Mouse (Mus musculus): ENCODE results near the gene Sptb.

Gene Sptb

DNA sequence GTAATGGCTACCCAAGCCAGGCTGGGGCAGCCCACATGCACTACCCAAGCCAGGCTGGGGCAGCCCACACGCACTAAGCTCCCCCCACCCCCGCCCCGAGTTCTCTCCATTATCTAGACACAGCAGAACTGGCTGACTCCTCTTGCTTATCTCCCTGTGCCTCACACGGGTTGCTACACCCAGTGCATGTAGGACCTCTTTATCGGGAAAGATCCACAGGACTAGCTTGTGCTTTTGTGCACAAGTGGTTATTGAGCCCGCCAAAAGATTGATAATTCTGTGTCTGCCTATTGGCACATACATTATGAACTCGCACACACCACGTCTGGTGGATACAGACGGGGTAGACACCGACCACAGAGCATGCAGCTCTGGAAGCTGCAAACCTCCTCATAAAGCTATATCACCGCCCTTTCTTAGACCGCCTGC, 36.5 kb downstream of the Sptb start:
- no peak for DNase-seq (ENCODE audit: low read depth, low spot score)

DNA sequence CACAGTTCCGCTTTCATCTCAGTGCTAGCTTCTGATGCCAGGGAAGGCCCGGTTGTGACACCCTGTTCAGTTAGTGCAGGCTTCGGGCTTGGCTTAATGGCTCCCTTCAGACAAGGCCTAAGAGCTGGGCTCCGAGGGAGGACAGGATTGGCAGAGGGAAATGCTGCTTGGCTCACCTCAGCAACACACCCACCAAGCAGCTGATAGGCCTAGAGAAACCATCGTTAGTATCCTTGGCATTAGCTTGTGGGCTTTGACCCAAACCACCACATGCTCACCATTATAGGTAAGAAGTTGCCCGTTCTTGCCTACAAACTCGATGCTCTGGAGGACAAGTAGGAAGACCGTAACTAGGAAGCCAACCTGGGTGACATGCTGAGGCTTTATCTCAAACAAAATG, 38.3 kb downstream of the Sptb start:
- DNase-seq (ENCODE audit: low read depth, low spot score), result no peak

DNA sequence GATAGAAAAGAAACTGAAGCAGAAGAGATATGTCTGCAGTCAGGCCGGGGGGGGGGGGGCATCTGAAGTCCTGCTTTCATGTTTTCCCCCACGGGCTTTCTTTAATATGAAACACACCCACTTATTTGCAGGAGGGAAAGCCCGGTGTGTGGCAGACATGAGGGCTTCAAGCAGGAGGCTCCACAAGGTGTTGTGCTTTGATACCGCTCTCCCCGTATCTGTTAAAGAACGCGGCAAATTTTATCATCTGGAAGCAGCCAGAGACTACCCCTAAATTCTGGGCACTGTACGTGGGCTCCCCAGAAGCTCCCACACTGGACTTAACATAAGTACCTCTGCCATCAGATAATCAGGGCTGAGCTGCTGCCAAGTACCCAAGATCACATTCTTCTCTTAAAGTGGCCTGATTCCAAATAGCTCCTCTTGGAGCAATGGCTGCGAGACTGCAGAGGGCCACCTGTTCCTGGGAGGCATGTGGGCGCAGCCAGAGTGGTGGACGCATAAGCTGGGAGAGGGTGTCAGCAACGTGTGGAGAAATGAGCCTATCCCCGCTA, 39.7 kb downstream of the Sptb start:
- no peak for DNase-seq (ENCODE audit: low read depth, low spot score)

DNA sequence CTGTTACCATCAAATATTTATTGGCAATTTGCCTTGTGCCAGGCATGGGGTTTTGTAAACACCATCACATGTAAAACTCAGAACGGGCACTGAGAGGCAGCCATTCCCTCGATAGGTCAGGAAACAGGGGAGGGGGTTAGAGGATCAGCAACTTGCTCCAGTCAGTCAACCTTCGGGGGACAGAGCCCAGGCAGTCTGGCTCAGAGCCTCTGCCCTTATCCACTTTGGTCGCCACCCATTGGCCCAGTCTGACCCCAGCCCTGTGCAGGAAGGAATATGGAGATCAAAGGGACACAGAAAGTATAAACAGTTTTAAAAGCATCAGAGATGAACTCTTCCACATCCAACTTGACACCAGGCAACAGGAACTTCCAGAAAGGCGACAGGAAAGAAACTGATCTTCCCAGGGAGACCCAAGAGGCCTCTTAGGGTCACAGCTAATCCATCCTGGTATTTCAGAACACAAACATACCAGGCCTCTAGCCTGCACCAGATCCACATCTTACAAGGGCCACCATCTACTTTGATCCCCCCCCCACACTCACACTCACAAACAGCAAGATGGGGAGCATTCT, 40.3 kb downstream of the Sptb start:
- DNase-seq (ENCODE audit: low read depth, low spot score), result no peak

DNA sequence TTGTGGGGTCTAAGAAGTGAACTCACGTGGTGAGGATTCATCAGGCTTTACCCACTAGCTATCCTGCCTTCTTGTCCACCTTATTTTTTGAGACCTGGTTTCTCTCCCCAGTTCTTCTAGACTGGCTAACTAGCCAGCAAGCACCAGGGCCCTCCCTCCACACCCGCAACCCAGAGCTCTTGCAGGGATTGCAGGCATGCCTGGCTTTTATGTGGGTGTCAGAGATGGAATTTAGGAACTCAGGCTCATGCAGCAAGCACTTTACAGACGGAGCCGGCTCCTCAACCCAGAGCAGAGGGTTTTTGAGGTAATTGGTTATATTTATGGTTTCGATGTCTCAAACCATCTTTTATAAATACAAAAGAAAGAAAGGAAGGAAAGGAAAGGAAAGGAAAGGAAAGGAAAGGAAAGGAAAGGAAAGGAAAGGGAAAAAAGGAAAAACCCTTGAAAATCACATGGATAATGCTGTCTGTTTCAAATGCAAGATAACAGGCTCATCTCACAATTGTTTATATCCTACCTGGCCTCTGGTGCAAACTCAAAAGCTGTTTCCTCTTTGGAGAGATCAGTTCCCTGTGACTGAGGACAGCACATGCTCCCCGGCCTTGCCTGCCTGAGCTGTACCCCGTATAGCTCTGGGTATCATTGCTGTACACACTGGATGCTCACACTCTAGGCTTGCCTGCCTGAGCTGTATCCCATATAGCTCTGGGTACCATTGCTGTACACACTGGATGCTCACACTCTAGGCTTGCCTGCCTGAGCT, 41.5 kb downstream of the Sptb start:
- DNase-seq (ENCODE audit: low read depth, low spot score), result no peak

DNA sequence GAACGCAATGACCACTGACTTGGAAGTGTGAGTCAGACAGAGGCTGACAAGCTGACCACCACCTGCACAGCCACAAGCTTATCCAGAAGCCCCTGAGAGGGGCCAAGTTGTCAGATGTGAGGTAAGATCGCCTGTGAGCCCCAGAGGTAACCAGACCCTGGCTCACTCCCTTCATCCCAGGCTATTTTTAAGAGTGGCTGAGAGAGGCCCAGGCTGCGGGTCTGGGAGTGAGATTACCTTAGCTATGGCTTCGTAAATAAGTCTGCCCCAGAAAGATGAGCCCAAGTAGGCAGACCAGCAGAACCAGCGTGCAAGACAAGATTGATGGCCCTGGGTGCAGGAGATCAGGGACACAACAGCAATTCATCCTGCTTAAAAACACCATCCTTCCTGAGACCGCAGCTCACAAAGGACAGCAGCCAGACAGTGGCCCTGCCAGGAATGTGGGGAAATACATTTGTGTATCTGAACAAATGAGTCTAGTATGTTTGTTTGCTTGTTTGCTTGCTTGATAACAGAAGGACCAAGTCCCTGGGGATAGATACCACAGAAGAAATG, 58.5 kb downstream of the Sptb start:
- no peak for DNase-seq (ENCODE audit: low read depth, low spot score)

DNA sequence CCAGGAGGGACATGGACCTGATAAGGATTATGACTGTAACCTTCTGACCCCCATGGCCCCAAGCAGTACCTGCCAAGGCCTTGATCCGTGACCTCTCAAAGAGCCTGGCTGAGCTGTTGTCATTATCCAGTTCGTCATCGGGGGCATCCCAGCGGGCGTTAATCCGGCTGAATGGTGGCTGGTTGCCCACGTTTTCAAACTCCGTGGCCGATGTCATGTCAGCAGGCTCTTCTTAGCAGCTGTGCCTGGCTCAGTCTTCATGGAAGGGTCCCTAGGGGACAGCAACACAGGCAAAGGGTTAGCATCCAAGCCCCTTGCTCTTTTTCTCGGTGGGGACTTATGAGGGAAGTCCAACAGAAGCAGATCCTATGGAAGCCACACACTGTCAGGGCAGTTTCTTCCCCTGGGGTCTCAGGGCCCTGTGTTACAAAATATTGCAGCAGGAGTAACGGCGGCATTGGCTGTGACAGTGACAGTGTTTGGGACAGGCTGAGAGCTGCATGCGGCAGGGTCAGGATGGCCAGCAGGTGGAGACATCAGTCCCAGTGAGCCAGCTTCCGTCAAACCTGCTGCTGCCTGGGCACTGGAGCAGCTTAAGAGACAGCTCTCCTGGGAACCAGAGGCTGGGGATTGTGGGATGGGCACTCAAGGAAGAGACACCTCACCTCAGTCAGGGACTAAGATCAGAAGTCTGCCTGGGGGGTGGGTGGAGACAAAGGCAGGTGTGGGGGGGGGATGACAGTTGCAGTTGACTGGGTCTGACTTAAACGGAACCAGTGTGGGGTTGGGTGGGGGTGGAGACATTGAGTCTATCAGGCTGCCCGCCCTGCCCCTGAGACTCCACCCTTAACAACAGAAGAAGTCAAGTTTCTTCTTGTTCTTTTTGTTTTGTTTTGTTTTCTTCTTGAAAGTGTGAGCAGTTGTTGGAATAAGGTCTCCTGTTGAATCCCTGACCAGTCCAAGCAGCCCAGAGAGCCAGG, 60.3 kb downstream of the Sptb start:
- DNase-seq (ENCODE audit: low read depth, low spot score), result peak; percentile 63

DNA sequence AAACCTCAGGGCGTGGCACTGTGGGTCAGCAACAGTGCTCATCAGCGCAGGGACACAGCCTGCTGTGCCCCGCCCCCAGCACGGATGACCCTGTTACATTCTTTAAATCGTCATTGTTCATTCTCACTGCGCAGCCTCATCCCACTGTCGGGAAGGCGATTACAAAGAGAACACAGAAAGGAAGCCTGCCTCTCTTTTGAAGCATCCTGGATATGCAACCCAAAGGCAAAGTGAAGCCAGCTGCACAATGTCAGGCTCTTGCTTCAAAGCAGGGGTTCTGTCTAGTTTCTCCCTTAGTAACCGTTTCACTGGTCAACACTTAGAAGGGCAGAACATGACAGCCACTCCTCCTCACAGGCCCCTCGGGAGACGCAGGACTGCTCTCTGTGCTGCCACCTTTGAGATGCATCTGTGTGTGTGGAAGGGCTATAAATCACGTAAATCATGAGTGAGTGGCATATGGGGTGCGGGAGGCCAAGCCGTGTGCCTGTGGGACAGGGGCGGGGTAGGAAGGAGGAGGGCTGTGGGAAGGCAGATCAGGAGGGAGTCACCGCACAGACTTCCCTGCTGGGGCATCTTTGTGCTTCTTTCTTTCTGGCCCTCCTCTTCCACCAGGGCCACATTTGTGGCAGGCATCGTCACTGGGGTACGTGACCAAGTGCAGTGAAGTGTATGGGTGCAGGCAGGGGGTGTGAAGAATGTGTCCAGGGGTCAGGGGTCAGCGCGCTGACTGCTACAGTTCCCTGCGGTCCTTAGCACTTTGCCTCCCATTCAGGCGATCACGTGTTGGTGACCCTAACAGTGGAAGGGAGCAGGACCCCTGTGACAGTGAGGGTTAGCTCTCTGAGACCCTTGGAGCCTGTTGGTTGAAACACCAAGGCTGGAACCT, 64.9 kb downstream of the Sptb start:
- no peak for DNase-seq (ENCODE audit: low read depth, low spot score)

DNA sequence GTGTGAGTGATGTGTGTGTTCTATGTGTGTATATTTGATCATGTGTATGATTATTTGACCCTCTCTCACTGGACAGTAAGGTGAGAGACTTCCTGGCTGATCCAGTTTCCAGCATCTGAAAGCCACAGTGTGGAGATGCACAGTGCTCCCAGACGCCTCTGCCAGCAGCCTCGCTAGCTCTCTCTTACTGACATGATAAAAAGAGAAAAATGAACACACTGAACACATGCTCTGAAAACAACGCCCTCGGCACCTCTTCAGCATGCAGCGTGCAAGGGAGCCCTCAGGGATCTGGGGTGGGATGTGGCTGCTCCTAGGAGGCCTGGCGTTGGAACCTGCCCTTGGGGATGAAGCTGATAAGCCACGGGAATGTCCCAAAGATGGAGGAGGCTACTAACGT, 66.7 kb downstream of the Sptb start:
- no peak for DNase-seq (ENCODE audit: low read depth, low spot score)

DNA sequence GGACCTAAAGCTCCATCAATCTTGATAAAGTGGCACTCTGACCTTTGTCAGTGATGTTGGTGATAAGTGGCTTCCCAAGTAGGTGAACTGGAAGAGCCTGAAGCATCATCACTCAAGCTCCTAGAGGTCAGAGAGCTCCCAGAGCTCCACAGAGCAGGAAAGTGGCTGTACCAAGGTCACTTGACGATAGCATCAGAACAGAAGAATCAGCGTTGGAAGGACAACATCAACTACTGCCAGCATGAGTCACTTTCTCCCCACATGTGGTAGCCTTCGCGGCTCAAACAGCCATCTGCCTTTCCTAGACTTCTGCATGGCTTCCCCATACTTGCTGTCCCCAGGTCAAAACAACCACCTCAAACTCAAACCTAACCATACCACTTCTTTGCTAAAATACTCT, 67.7 kb downstream of the Sptb start:
- no peak for DNase-seq (ENCODE audit: low read depth, low spot score)

DNA sequence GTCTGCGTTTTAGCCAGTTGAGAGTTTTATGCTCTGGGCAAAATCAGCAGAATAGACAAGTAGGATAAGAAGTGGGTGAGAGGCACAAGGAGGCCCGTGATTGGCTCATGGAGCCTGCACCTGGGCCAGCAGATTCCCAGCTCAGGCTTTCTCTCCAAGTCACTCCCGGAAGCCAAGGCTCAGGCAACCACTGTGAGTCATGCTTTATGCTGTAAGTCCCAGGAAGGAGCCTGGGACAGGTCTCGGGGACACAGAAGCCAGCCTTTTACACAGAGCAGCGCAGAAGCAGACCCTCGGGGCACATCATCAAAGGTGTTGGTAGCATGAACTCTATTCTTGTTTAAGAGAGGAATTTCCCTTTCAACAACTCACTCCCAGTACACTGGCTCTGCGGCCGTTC, 69.7 kb downstream of the Sptb start:
- no peak for DNase-seq (ENCODE audit: low read depth, low spot score)

DNA sequence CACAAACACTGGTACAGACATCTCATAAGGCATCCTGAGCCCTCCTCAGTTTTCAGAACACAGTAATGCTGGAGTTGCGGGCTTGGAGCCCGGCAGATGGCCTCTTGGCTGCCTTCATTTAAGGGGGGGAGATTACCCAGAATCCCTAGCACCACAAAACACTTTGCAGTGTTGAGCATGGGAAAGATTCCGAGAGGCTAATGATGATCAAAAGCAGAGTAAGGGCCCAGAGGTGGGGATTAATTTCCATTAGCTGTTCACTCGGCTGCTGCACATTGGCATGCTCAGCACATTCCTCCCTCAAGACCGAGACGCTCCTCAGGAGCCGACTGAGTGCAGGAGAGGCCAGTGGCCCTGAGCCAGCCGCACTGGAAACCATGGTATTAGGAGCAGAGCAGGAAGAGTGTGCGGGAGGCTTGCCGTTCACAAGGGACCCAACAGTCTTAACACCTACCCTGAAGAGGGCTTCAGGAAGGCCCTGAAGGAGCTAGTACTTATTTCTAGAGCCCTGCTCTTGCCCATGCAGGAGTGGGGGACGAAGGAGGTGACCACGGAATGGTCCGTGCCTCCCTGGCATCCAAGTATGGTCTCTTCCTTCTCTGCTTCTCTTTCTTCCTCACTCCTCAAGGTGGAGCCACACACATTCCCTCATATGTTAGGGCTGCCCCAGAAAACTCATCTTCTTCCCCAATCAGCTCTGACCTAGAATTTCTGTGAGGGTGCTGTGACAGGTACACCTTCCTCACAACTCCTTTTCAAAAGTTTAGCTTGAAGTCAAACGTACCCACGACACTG, 75.3 kb downstream of the Sptb start:
- no peak for DNase-seq (ENCODE audit: low read depth, low spot score)

DNA sequence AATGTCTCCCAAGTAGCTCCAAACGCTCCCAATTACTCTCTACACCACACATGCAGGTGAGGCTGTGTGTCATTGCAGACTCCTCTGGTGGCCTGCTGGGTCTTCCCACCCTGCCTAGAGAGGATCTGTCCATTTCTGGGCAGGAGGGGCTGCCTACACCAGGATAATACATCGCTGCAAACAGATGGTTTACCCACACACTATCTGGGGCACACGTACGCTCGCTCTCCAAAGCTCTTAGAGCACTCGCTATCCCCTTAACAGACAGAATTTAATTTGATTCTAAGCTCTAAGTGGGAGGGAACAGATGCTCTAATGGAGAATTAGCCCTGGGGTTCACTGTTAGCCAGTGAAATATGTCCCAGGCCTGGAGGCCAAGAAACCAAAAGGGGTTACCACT, 87.0 kb downstream of the Sptb start:
- DNase-seq (ENCODE audit: low read depth, low spot score), result no peak

DNA sequence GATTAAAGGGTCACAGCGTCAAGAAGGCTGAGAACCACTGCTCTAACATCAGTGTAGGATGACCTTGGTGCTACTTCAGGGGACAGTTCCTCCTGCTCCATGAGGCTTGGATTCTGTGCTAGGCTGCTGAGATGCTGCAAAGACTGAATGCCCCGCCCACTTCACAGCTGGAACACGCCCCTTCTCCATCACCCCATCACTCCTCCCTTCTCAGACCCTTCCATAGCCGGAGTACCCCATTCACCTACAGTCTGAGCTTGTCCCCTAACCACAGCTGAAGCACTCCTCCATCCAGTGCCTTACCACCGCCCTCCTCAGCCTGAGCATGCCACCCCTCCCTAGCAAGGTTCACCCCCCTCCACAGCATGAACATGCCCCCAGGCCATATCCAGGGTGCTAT, 90.5 kb downstream of the Sptb start:
- no peak for DNase-seq (ENCODE audit: low read depth, low spot score)

DNA sequence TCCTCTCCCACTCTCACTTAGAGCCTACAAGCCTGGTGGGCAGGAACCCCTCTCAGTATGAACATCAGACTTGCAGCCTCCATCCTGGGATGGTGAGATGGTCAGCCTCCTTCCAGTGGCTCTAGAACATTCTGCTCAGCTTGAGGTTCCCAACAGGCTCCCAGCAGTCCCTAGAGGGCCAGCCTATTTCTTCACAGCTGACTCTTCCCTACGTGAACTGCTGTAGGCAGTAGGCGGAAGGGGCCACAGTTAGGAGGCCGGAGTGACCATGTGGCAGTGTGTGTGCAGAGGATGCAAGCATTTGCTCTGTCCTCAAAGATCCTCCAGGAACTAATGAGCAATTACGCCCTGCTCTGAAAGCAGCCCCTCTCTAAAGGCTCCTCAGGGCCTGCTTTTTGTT, 92.2 kb downstream of the Sptb start:
- DNase-seq (ENCODE audit: low read depth, low spot score), result no peak

DNA sequence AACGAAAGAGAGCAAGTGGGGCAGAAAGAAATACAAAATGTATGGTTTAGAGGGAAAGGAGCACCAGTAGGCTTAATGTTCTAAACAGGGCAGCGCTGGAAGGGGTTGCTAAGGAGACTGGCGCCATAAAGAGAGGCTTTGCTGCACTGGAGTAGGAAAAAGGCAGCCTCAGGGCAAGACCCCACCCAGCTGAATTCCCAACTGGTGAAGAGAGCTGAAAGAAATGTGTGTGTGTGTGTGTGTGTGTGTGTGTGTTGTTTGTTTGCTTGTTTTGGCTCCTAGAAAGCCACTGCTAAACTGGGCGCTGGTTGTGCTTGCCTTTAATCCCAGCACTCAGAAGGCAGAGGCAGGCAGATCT, 94.8 kb downstream of the Sptb start:
- DNase-seq (ENCODE audit: low read depth, low spot score), result no peak

DNA sequence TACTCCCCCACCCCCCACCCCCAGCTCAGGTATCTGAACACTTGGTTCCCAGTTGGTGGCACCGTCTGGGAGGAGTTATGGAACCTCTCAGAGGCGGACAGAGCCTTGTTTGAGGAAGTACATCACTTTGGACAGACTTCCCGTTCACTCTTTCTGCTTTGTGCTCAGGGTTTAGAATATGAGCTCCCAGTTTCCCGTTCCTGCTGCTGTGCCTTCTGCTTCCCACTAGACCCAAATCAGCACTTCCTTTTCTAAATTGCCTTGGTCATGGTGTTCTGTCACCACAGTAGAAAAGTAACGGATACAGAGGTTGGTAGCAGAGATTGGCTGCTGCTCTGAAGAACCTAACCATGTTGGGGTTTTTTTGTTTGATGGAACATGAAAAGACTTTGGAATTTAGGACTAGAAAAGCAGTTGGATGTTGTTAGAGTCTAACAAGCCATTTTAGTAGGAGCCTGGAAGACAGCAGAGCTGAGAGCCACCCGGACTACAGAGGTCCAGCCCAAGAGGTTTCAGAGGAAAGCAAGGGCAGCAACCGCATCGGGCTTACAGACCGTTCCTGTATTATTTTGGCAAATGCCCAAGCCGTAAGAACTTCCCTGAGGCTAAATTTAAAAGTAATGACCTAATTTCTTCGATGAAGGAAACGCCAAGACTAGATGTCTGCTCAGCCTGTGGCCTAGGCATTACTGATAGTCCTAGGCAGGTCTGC, 95.3 kb downstream of the Sptb start:
- DNase-seq (ENCODE audit: low read depth, low spot score), result no peak

DNA sequence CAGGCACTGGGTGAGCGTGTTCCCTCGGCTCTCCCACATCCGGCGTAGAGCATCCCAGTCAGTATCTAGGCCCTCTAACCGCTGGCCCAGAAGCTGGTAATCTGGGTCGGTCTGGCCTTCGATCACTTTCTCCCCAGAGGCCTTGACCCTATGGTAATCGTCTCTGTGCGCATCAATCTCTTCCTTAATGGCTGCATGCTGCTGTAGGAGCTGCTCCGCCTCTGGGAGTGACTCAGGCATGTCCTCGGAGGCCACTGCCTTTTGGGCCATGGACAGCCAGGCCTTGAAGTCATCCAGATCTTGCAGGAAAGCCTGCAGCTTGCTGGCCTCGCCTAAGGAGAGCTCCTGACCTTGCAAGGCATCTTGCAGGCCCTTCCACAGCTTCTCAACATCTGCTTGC, 97.7 kb downstream of the Sptb start:
- DNase-seq (ENCODE audit: low read depth, low spot score), result no peak

DNA sequence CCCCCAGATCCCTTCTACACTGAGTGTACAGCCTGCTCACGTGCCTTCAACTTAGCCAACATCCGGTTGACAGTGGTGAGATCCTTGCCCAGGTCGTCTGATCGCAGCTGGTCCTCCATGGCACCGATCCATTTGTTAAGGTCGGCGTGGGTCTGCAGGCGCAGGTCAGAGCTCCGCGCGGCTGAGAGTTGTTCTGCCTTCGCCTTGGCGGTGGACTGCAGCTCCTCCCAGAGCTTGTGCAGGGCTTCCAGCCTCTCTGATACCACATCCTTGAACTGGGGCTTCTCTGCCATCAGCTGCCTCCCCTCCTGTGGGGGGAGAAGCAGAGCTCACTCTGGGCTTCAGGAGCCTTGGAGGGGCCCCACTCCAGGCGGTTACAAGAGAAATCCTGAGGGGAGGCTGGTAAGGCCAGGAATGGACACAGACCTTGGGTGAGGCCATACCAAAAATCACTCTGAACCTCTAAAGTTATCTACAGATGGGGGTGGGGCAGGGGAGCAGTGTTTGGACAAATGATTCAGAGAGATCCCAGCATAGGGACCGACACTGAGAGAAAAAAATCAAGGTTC, 101.3 kb downstream of the Sptb start:
- DNase-seq (ENCODE audit: low read depth, low spot score), result no peak

All from CD4-positive helper T cell, adult 2 months (primary cell).